Mouse (Mus musculus): ENCODE results near the gene Rin2. TPM values are rescaled to one million over a fixed set of nuclear protein-coding genes. Genes with fewer than 3 reads are reported as not detected.

Gene Rin2
- polyA plus RNA-seq, 1 experiment from 2014 or later: 18.1 TPM

DNA sequence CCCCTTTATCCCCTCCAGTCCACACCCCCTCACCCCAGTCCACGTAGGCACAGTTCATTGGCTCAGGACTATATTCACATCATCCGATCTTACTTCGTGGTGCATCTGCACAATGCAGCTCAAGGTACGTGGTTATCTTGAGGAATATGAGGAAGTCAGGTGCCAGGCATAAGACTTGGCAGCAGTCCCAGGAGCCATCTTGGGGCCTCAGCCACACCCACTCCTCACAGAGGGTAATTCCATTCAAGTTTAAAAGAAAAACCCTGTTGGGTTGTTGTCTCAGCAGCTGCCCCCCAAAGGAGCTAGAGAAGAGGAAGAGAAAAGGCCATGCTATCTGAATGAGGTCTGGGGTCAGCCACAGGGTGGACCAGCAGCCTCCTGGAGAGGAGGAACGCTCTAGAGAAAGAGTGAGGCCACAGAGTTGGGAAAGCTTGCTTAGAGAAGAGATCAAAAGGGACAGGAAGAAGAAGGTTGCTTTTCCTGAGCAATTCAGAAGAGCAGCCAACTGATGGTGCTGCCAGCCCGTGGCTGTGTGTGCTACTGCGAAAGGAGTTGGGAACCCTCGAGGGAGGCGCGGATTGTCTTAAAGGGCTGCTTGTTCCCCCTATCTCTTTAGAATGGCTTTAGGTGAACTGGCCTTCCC lies 16.5 kb downstream of the Rin2 start:
- H3K9me3 ChIP-seq: no peaks in the 10 kb centered on the region
- H3K36me3 ChIP-seq: no peaks in the 10 kb centered on the region
- 90% methylated on average over 10 of the region's 10 CpGs for WGBS
- no peak overlapping the region for H3K4me3 ChIP-seq
- ATAC-seq (ENCODE audit: low FRiP score, low read depth): no peak
- no peak overlapping the region for H3K4me2 ChIP-seq (replicated peaks)
- H3K4me1 ChIP-seq: peaks cover 4% of the 10 kb centered on the region; the same call in 1 of the 2 replicates
- no peak overlapping the region for H3K9ac ChIP-seq
- H3K27me3 ChIP-seq (replicated peaks): no peaks in the 10 kb centered on the region
- H3K27ac ChIP-seq: no peak overlapping the region

DNA sequence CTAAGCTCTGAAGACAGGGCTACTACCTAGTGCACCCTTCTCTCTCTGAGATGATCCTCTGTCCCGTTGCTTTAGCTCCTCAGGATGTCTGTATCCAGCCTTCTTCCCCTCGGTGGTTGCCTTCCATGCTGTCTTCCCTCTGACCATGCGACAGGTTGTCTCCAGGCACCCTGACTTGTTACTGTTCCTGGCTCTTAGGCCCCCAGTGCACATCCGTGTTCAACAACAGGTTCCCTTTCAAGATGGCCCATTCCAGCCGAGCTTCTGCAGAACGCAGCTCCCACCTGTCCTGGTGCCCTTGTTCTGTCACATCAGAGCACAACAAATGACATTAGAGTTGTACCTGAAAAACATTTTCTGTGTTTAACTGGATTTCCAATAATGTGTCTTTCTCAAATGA lies 22.1 kb downstream of the Rin2 start:
- Histone ChIP-seq H3K9ac (no peak overlapping the region), H3K4me1 (no peaks in the 10 kb centered on the region), H3K9me3 (no peaks in the 10 kb centered on the region), H3K4me2 (replicated peaks) (no peak overlapping the region), H3K27me3 (replicated peaks) (no peaks in the 10 kb centered on the region), H3K4me3 (no peak overlapping the region), H3K27ac (no peak overlapping the region), H3K36me3 (no peaks in the 10 kb centered on the region)
- no peak for ATAC-seq (ENCODE audit: low FRiP score, low read depth)
- WGBS: 86% methylated on average over 6 of the region's 6 CpGs

DNA sequence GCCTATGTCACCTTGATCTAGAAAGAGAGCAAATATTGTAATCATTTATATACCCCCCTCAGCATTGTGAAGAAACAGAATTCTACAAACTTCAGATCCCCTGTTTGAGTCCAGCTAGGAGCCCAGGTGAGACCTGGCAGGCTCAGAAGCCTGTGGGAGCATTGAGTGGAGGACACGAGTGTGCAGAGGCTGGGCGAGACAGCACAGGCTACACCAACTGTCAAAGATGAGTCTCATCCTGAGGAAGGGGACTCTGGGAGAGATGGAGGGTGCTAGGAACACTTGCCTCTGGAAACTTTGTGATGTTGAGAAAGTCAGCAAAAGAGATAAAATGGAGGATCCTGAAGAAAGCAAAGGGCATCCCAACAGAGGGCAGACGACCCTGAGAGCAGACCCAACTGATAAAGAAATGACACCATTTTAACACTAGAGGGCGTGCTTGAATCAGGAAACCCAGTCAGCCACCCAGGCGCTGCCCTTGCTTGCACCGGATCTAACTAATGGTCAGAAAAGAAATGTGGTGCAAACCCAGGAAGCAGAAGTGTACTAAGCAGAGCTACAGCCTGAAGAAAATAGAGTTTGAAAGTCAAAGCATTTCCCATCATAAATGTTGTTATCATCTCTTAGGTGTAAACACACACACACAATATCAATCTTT lies 24.5 kb downstream of the Rin2 start:
- Histone ChIP-seq H3K4me1 (no peaks in the 10 kb centered on the region), H3K27me3 (replicated peaks) (no peaks in the 10 kb centered on the region), H3K36me3 (no peaks in the 10 kb centered on the region), H3K9ac (no peak overlapping the region), H3K27ac (no peak overlapping the region), H3K9me3 (no peaks in the 10 kb centered on the region), H3K4me2 (replicated peaks) (no peak overlapping the region), H3K4me3 (no peak overlapping the region)
- WGBS: 31% methylated on average over 6 of the region's 6 CpGs
- ATAC-seq (ENCODE audit: low FRiP score, low read depth): peak; percentile 48; the same call in 1 of the 2 replicates

DNA sequence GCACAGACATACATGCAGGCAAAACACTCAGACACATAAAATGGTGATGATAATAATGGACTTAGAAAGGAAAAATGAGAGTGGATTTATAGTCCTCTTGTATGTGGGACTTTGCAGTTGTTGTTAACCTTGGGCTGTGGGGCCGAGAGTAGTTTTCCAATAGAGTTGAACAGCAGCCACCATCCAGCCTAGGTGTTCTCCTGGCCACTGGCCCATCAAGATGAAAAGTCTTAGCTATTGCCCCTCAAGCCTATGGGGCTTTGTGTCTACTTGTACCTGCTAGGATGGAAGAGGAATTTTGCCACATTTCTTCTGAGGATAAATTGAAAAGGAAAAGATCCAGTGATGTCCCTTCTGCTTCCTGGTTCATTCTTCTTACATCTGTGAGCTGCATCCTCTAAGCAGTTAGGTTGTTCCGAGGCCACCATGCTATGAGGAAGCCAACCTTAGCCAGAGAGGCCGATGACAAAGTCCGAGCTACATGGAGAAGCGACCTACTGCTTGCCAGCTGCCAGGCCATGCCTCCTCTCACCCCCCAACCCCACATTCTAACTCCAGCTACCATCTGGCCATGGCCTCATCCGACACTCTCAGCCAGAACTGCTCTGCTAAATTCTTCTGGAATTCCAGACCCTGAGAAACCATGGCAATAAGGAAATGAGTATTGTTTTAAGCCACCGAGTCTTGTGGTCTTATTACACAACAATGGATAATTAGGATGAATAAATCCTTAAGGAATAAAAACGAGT lies 25.4 kb downstream of the Rin2 start:
- Histone ChIP-seq H3K4me3 (no peak overlapping the region), H3K27me3 (replicated peaks) (no peaks in the 10 kb centered on the region), H3K9me3 (no peaks in the 10 kb centered on the region), H3K4me2 (replicated peaks) (no peak overlapping the region), H3K27ac (no peak overlapping the region), H3K9ac (no peak overlapping the region), H3K36me3 (no peaks in the 10 kb centered on the region), H3K4me1 (no peaks in the 10 kb centered on the region)
- WGBS: 55% methylated on average over 8 of the region's 8 CpGs
- ATAC-seq (ENCODE audit: low FRiP score, low read depth): no peak

DNA sequence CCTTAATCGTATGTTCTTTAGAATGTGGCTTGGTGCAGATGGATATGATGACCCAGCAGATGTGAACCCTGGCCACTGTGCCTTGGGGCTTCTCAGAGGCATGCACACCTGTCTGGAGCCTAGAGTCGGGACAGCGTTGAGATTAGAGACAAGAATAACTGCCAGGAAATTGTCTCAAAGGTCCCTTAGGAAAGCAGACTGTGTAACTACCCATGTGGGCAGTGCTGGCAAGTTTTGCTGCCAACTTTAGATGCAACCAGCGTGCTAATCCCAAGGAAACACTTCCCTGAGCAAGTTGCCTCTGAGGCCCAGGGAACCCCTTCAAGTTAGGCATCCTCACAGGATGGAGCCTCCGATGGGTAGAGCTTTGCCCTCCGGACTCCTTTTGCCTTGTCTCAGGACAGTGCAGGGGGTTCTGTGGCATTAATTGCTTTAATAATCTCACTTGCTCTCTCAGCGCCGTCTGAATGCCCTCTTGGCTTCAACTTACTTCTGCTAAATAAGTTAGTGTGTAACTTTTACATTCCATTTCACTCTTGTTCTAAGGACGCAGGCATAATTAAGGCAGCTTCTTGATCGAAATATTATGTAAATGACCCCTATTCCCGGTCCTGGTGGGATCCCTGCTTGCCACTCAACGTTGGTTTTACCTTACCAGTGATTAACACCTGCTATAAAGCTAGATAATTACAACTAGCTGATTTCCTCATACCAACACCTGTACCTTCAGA lies 26.8 kb downstream of the Rin2 start:
- WGBS: 86% methylated on average over 12 of the region's 12 CpGs
- no peak overlapping the region for H3K4me2 ChIP-seq (replicated peaks)
- H3K4me1 ChIP-seq: no peaks in the 10 kb centered on the region
- no peaks in the 10 kb centered on the region for H3K36me3 ChIP-seq
- ATAC-seq (ENCODE audit: low FRiP score, low read depth): no peak
- no peak overlapping the region for H3K27ac ChIP-seq
- no peaks in the 10 kb centered on the region for H3K9me3 ChIP-seq
- H3K9ac ChIP-seq: no peak overlapping the region
- no peaks in the 10 kb centered on the region for H3K27me3 ChIP-seq (replicated peaks)
- no peak overlapping the region for H3K4me3 ChIP-seq

DNA sequence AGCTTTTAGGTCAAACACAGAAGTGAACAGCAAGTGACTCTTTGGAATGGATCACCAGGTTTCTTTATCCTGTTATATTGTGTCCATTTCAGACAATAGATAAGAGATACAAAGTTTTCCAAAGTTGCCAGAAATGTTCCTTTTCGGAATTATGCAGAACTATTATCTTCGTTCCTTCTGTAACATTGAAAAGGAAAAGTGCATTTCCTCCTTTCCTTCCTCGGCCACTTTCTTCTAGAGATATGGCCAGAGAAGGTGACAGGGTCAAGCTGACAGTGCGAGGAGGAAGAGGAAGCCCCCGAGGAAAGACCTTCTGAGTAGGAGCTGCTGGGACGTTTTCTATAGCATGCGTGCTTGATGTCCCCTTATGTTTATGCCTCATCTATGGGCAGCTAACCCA lies 29.7 kb downstream of the Rin2 start:
- H3K4me3 ChIP-seq: no peak overlapping the region
- no peak overlapping the region for H3K9ac ChIP-seq
- H3K27ac ChIP-seq: no peak overlapping the region
- H3K36me3 ChIP-seq: no peaks in the 10 kb centered on the region
- WGBS: 87% methylated on average over 7 of the region's 7 CpGs
- H3K4me2 ChIP-seq (replicated peaks): no peak overlapping the region
- no peak for ATAC-seq (ENCODE audit: low FRiP score, low read depth)
- H3K4me1 ChIP-seq: no peaks in the 10 kb centered on the region
- no peaks in the 10 kb centered on the region for H3K27me3 ChIP-seq (replicated peaks)
- H3K9me3 ChIP-seq: no peaks in the 10 kb centered on the region

DNA sequence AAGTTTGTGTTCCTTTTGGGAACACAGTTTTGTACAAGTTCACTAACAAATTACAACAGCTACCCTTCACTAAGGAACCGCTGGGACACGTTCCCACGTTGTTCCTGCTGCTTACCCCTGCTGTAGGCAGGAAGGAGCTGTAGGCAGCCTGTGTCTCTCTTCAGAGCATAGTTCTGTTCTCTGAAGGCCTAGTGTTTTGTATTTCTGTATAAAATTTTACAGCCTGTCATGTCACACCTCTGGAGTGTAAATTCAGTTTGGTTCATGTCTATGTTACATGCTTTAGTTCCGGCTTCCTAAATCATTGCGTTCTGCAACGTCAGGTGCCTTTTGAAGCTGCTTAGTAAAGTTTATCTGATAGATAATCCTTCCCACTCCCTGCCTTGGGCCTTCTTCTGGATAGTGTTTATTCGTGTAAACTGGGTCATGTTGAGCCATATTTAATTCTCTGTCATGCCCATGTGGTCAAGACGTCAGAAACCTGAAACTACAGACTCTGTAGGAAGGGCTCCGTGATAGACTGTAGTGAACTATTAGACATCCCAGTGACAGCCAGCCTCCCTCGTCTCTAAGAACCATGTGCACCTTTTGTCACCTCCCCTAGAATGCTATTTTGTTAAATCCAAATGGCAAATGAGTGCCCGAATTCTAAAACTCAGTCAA lies 34.8 kb downstream of the Rin2 start:
- no peaks in the 10 kb centered on the region for H3K9me3 ChIP-seq
- 78% methylated on average over 11 of the region's 11 CpGs for WGBS
- no peaks in the 10 kb centered on the region; the same call in 1 of the 2 replicates for H3K4me1 ChIP-seq
- no peak overlapping the region for H3K9ac ChIP-seq
- no peak overlapping the region for H3K4me2 ChIP-seq (replicated peaks)
- no peak overlapping the region for H3K4me3 ChIP-seq
- ATAC-seq (ENCODE audit: low FRiP score, low read depth): no peak
- no peak overlapping the region for H3K27ac ChIP-seq
- H3K36me3 ChIP-seq: no peaks in the 10 kb centered on the region
- no peaks in the 10 kb centered on the region for H3K27me3 ChIP-seq (replicated peaks)

DNA sequence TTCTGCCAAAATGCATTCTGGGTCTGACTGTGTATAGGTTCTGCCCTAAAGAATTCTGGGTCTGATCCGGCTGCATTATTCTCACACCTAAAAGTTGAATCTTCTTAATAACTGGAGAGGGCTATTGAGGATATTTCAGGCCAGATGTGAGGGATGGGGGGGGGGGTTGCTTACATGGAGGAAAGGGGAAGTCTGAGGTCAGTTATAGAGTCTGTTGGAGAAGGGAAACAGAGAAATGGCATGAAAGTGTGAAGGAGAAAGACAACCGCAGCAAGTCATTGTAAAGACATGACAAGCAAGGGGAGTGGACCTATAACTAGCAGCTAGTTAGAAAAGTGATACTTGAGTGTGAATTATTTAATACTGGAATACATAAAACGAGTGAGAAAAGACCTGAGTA lies 36.5 kb downstream of the Rin2 start:
- no peak for ATAC-seq (ENCODE audit: low FRiP score, low read depth)
- WGBS: 66% methylated on average over 3 of the region's 3 CpGs
- no peaks in the 10 kb centered on the region for H3K27me3 ChIP-seq (replicated peaks)

DNA sequence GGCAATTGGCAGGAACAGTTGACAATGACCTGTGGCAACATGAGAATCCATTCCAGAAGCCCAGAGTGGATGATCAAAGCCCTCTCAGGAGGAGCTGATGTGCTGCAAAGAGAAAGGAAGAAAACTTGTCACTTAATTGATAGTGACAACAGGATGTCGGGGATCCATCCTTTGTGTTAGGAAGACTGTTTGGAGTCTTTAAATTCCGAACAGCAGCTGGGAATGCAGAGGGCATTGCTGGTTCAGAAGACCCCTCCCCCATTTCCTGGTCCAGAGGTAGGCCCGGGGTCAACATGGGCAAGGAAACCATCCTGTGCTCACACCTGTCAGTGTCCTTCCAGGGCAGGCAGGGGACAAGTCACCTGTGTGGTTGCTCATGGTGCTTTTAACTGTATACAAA lies 37.0 kb downstream of the Rin2 start:
- H3K4me2 ChIP-seq (replicated peaks): no peak overlapping the region
- 7% methylated on average over 3 of the region's 3 CpGs for WGBS

More for the DNA sequence above, 36.5 kb downstream of the Rin2 start:
- no peaks in the 10 kb centered on the region; the same call in 1 of the 2 replicates for H3K4me1 ChIP-seq
- no peak overlapping the region for H3K4me2 ChIP-seq (replicated peaks)
- no peaks in the 10 kb centered on the region for H3K9me3 ChIP-seq
- no peak overlapping the region for H3K4me3 ChIP-seq
- H3K9ac ChIP-seq: no peak overlapping the region
- no peak overlapping the region for H3K27ac ChIP-seq
- no peaks in the 10 kb centered on the region for H3K36me3 ChIP-seq

DNA sequence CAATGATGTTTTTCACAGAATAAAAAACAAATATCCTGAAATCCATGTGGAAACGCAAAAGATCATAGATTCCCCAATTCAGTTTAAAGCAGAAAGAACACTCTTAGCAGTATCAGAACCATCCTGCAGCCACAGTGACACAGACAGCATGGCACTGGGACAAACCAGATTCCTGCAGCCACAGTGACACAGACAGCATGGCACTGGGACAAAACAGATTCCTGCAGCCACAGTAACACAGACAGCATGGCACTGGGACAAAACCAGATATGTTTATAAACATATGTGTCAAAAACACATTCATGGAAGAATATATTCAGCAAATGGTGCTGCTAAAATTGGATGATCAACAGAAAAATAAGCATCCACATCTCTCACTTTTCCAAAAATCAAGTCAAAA lies 42.5 kb downstream of the Rin2 start:
- Histone ChIP-seq H3K36me3 (no peaks in the 10 kb centered on the region), H3K4me2 (replicated peaks) (no peak overlapping the region), H3K27me3 (replicated peaks) (no peaks in the 10 kb centered on the region), H3K9me3 (no peaks in the 10 kb centered on the region), H3K4me3 (no peak overlapping the region), H3K4me1 (no peaks in the 10 kb centered on the region; the same call in 1 of the 2 replicates), H3K9ac (no peak overlapping the region), H3K27ac (no peak overlapping the region)
- ATAC-seq (ENCODE audit: low FRiP score, low read depth): no peak
- 93% methylated on average over 1 of the region's 1 CpGs for WGBS

More for the DNA sequence above, 37.0 kb downstream of the Rin2 start:
- H3K4me1 ChIP-seq: no peaks in the 10 kb centered on the region; the same call in 1 of the 2 replicates
- H3K27ac ChIP-seq: no peak overlapping the region
- no peak overlapping the region for H3K9ac ChIP-seq
- ATAC-seq (ENCODE audit: low FRiP score, low read depth): no peak
- H3K27me3 ChIP-seq (replicated peaks): no peaks in the 10 kb centered on the region
- H3K4me3 ChIP-seq: no peak overlapping the region
- no peaks in the 10 kb centered on the region for H3K9me3 ChIP-seq
- no peaks in the 10 kb centered on the region for H3K36me3 ChIP-seq

DNA sequence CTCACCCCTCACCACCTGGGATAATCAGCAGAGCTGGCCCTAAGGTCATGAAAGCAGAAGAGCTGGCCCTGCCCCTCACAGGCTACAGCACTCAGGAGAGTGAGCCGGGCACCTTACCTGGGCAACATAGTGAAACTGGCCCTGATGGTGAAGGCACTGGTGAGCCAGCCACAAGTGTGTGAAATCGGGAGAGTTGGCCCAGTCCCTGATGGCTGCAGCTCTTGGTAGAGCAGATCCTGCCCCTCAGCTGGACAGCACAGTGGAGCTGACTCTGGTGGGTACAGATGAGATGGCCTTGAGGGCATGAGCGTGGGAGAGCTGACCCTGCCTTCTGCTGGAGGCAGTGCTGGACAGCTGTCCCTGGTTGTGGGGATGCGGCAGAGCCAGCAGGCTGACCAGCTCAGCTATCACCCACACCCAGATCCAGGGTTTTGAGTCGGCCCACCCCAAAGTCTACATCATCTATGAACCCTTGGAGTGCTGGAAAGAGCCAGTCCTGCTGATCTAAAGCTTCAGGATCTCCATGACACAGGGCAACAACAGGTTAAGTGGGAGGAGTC lies 43.7 kb downstream of the Rin2 start:
- Histone ChIP-seq H3K9me3 (no peaks in the 10 kb centered on the region), H3K4me3 (no peak overlapping the region)
- 87% methylated on average over 5 of the region's 5 CpGs for WGBS

More for the DNA sequence above, 43.7 kb downstream of the Rin2 start:
- no peaks in the 10 kb centered on the region for H3K4me1 ChIP-seq
- H3K9ac ChIP-seq: no peak overlapping the region
- no peaks in the 10 kb centered on the region for H3K27me3 ChIP-seq (replicated peaks)
- ATAC-seq (ENCODE audit: low FRiP score, low read depth): no peak
- no peak overlapping the region for H3K27ac ChIP-seq
- H3K4me2 ChIP-seq (replicated peaks): no peak overlapping the region
- H3K36me3 ChIP-seq: no peaks in the 10 kb centered on the region

Measured in neural tube, embryonic 12.5 days (tissue).